Mouse (Mus musculus) ovary, postnatal 36 days (tissue): ENCODE data around the gene Prr9.

ENCODE experiments used
- DNase-seq: peaks from one replicate; pipeline ENCODE4 v3.0.0; 2022; ENCODE audit warnings: low spot score, mixed read lengths

Prr9 gene

GRCm38 (mm10) chr3:92123847-92124246, at the start of gene Prr9:
TSS of gene Prr9 (minus strand) at chr3:92123947.
- no peak for DNase-seq

DNA sequence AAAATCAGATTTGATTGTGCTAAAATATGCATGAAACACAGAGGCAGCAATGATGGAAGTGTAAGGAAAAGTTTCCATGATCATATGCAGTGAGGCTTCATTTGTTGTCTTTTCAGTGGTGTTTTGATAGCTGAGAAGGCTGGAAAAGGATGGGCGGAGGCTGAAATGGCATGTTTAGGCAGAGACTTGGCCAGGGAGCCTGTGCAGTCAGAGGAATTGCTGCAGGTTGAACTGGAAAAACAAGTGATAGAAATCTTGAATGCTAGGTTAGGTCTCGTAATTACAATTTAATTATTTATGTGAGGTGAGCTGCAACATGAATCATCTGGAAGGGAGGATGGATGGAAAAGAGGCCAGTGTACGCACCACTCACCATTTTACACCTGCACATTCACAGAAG, 46.1 kb upstream of the Prr9 start:
- no peak for DNase-seq

- no peak for DNase-seq
Measured at GRCm38 (mm10) chr3:92153322-92153721, 29.6 kb upstream of the Prr9 start.

GRCm38 (mm10) chr3:92150631-92151277, 27.0 kb upstream of the Prr9 start:
- no peak for DNase-seq

DNA sequence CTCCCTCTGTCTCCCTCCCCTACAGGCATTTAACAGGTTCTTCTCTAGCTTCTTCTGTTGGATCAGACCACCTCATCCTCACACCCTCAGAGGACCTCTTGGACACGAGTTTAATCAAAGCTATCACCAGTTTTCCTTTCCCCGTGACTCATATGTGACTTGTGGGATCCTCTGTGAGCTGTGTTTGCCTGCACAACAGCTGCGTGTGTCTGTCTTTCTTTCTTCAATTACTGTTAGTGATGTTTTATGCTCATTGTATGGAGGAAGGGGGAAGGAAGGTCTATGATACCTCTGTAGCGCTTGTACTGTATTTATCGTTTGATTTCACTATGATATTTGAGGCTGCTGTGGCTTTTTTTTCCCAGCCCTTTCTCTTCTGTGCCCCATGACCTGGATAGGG, 24.2 kb upstream of the Prr9 start:
- no peak for DNase-seq

DNA sequence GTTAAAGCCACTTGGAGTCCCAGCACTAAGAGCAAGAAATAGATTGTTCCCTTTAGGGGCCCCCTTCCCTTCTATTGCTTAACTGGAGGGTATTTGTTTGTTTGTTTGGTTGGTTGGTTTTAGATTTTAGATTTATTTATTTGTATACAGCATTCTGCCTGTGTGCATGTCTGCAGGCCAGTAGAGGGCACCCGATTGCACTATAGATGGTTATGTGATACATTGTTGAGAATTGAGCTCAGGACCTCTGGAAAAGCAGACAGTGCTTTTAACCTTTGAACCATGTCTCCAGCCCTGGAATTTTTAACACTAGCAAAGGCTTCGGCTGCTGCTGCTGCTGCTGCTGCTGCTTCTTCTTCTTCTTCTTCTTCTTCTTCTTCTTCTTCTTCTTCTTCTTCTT, 23.7 kb upstream of the Prr9 start:
- DNase-seq: no peak

- DNase-seq: no peak
Measured at GRCm38 (mm10) chr3:92142644-92143043, 18.9 kb upstream of the Prr9 start, which contains the start of gene Lelp1. TSS of gene Lelp1 (minus strand) at chr3:92142744.

DNA sequence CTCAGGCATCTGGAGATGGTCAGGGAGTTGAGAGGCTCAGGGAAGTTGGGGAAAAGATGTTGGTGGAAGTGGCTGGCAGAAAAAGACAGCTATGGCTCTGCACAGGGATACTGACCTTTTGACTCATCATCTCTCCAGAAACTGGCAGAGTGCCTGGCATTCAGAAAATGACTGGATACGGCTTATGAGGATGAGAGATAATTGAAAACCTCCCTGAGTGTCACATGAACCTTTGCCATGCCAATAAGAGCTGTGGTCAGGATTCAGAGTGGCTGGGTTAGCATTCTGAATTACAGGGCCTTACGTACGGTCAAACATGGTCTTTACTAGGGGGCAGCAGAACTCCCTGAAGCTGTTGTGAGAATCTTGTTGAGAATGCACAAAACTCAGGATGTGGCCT, 2.8 kb downstream of the Prr9 start:
- DNase-seq: no peak

DNA sequence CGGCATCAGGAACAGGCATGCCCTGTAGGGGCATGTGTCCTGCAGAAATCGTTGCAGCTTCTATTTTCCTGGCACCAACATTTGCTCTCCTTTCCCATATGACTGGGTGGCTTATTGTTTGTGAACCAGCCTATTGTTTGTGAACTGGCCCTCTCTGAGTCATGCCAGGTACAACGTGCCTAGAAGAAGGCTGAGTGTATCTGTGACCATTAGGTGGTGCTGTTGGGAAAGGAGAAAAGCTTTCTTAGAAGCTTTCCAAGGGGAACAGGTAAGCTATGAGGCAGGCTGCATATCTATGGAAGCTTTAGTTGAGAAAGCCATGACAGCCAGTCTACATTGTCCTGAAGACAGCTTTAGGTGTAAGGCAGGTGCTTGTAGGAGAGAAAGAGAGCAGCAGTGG, 5.8 kb downstream of the Prr9 start:
- no peak for DNase-seq

GRCm38 (mm10) chr3:92111526-92111925, 12.2 kb downstream of the Prr9 start:
- DNase-seq: no peak

- DNase-seq: no peak
Measured at GRCm38 (mm10) chr3:92110790-92111189, 13.0 kb downstream of the Prr9 start.

GRCm38 (mm10) chr3:92106582-92106981, 17.2 kb downstream of the Prr9 start:
- peak; percentile 12 for DNase-seq

DNA sequence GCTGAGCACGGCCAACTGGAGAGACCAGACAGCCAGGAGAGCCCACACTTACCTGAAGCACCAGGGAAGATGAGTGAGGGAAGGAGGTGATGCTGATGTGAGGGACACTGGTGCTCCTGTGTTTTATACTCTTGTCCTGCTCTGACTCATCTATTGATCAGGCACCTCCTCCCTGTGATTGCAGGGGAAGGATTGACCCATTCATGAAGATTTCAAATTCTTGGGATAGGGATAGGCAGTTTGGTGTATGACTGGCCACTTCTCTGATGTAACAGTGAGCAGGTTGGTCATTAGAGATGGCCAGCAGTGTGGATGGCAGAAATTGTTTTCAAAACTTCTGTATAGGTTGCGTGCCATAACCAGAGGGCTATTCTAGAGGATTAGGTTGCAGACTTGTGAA, 40.7 kb downstream of the Prr9 start, which contains the start of gene Lor:
Gene Lor, minus strand, starts transcription at position 101 of the 400 bp plus-strand sequence.
- no peak for DNase-seq

GRCm38 (mm10) chr3:92081285-92081931, 42.3 kb downstream of the Prr9 start:
- DNase-seq: peak; percentile 44

GRCm38 (mm10) chr3:92080462-92081284, 43.1 kb downstream of the Prr9 start:
- peak; percentile 73 for DNase-seq
